Mouse (Mus musculus) thymus, postnatal 0 days (tissue): ENCODE data around the gene Cbx7. TPM values are rescaled to one million over a fixed set of nuclear protein-coding genes. Genes with fewer than 3 reads are reported as not detected.

Source experiments
- DNase-seq: peaks from one replicate; pipeline ENCODE4 v3.0.0-alpha.2; 2015; ENCODE audit warnings: low spot score
- polyA plus RNA-seq: library from polyadenylated mRNA; unstranded; fragments of >200 nt; fragmentation: Nextera tagmentation; extraction: Ambion mirVana; gene quantifications from 2 replicates; pipeline ENCODE4 v1.2.1, GENCODE M21; 2015

Cbx7 gene
- polyA plus RNA-seq: 8.3 and 10.1 TPM in 2 replicates

GRCm38 (mm10) chr15:79970940-79971339 lies at the start of gene Cbx7:
TSS of gene Cbx7 (minus strand) at chr15:79971119.
- no peak for DNase-seq

GRCm38 (mm10) chr15:80020516-80020915 lies 49.6 kb upstream of the Cbx7 start:
- DNase-seq: peak; percentile 65

GRCm38 (mm10) chr15:80019625-80020024 lies 48.7 kb upstream of the Cbx7 start:
- DNase-seq: no peak

- DNase-seq: no peak
Observed at GRCm38 (mm10) chr15:80019220-80019619, 48.3 kb upstream of the Cbx7 start.

- DNase-seq: no peak
Observed at GRCm38 (mm10) chr15:80016563-80017301, 45.8 kb upstream of the Cbx7 start.

- DNase-seq: no peak
Observed at GRCm38 (mm10) chr15:80015211-80015952, 44.5 kb upstream of the Cbx7 start.

GRCm38 (mm10) chr15:80014321-80015210 lies 43.6 kb upstream of the Cbx7 start, which contains the start of gene Pdgfb:
TSS of gene Pdgfb (minus strand) at chr15:80014977.
- peak; percentile 42 for DNase-seq

- DNase-seq: no peak
Observed at GRCm38 (mm10) chr15:80014031-80014320, 43.1 kb upstream of the Cbx7 start.

- DNase-seq: no peak
Observed at GRCm38 (mm10) chr15:80013256-80014030, 42.5 kb upstream of the Cbx7 start.

- DNase-seq: peak; percentile 49
Observed at GRCm38 (mm10) chr15:80012527-80013201, 41.7 kb upstream of the Cbx7 start.

- DNase-seq: peak; percentile 61
Observed at GRCm38 (mm10) chr15:80011778-80012526, 41.0 kb upstream of the Cbx7 start.

GRCm38 (mm10) chr15:80011194-80011593 lies 40.3 kb upstream of the Cbx7 start:
- no peak for DNase-seq

- peak; percentile 43 for DNase-seq
Observed at GRCm38 (mm10) chr15:80010182-80010558, 39.3 kb upstream of the Cbx7 start.

- peak; percentile 87 for DNase-seq
Observed at GRCm38 (mm10) chr15:80009421-80010181, 38.7 kb upstream of the Cbx7 start.

- DNase-seq: no peak
Observed at GRCm38 (mm10) chr15:80008461-80008860, 37.5 kb upstream of the Cbx7 start.

- DNase-seq: peak; percentile 47
Observed at GRCm38 (mm10) chr15:80006156-80006555, 35.2 kb upstream of the Cbx7 start.

GRCm38 (mm10) chr15:80005436-80005835 lies 34.5 kb upstream of the Cbx7 start:
- no peak for DNase-seq

GRCm38 (mm10) chr15:80004644-80005340 lies 33.9 kb upstream of the Cbx7 start:
- DNase-seq: no peak
